Mouse (Mus musculus): ENCODE measurements around the gene Npff.

DNA sequence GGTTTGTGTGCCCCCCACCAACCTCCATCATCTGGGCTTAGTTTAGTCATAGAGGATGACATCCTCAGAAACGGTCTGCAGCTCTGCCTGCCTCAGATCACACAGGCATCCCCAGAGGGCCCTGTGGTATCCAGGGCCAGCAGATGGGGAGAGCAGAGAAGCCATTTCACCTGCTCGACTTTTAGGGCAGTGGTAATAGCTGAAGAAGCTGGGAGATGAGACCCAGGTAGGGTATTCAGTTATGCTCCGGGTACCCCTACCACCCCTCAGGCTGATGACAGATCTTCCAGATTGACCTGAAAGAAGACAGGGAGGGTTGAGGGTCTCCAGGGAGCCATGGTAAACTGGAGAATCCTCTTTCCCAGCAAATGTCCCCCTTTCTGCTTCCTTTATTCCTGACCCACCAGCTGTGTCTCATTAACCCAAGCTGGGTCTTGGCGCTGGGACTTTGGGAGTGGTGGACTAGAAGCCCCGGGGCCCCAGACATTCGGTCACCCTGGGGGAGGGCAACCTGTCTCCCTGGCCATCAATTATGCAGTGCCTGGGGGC is 13.4 kb downstream of the Npff start:
- TF ChIP-seq POLR2A (IDR thresholded peaks at IDR 0.05; ENCODE audit: insufficient read length, low read depth) (no peak), TCF12 (IDR thresholded peaks at IDR 0.05; ENCODE audit: insufficient read depth, poor library complexity, severe bottlenecking) (no peak), CEBPB (IDR thresholded peaks at IDR 0.05; ENCODE audit: insufficient read depth, poor library complexity, severe bottlenecking) (no peak), POLR2AphosphoS2 (IDR thresholded peaks at IDR 0.05; ENCODE audit: insufficient read length, low read depth) (no peak), REST (IDR thresholded peaks at IDR 0.05; ENCODE audit: insufficient read depth, insufficient read length) (no peak), MYOG (IDR thresholded peaks at IDR 0.05; ENCODE audit: control insufficient read depth in 1 of 3, insufficient read depth in 1 of 3, insufficient read length in 2 of 3, low read depth in 2 of 3) (no peak), TCF3 (IDR thresholded peaks at IDR 0.05; ENCODE audit: insufficient read length, low read depth) (no peak), USF1 (IDR thresholded peaks at IDR 0.05; ENCODE audit: low read depth) (no peak), MYOD1 (IDR thresholded peaks at IDR 0.05; ENCODE audit: control insufficient read depth in 1 of 3, insufficient read length in 2 of 3, low read depth in 2 of 3) (no peak), E2F4 (IDR thresholded peaks at IDR 0.05; ENCODE audit: insufficient read depth) (no peak), MAX (IDR thresholded peaks at IDR 0.05; ENCODE audit: low read depth) (no peak)
